Mouse (Mus musculus) neural tube, embryonic 15.5 days (tissue): Measurements from ENCODE around the gene Pdgfa. TPM values are rescaled to one million over a fixed set of nuclear protein-coding genes. Genes with fewer than 3 reads are reported as not detected.

Source experiments
- ATAC-seq: fragments of 200-750 bp; cut with Nextera tagmentation; 2 replicates; pipeline ENCODE4 v1.8.0; 2017; ENCODE audit warnings: mild to moderate bottlenecking, moderate TSS enrichment, moderate library complexity; ENCODE audit not compliant: low FRiP score
- H3K27ac ChIP-seq: fragments of 300-500 bp; sonication (generic); replicated peaks from 2 replicates; pipeline ENCODE4 v1.5.1; 2015; ENCODE audit warnings: mild to moderate bottlenecking, inconsistent platforms
- H3K27me3 ChIP-seq: fragments of 300-500 bp; sonication (generic); replicated peaks from 2 replicates; pipeline ENCODE4 v1.6.1; 2015; ENCODE audit warnings: inconsistent platforms
- H3K36me3 ChIP-seq: fragments of 300-500 bp; sonication (generic); 2 replicates; pipeline ENCODE4 v1.6.1; 2015; ENCODE audit warnings: inconsistent platforms
- H3K4me1 ChIP-seq: fragments of 300-500 bp; sonication (generic); 2 replicates; pipeline ENCODE4 v1.6.1; 2015; ENCODE audit warnings: inconsistent platforms
- H3K4me2 ChIP-seq: fragments of 300-500 bp; sonication (generic); 2 replicates; pipeline ENCODE4 v1.6.1; 2015; ENCODE audit warnings: inconsistent platforms, mild to moderate bottlenecking, moderate library complexity
- H3K4me3 ChIP-seq: fragments of 300-500 bp; sonication (generic); replicated peaks from 2 replicates; pipeline ENCODE4 v1.5.1; 2015; ENCODE audit warnings: mild to moderate bottlenecking, inconsistent platforms
- H3K9ac ChIP-seq: fragments of 300-500 bp; sonication (generic); replicated peaks from 2 replicates; pipeline ENCODE4 v1.6.1; 2015; ENCODE audit warnings: mild to moderate bottlenecking, inconsistent platforms
- H3K9me3 ChIP-seq: fragments of 300-500 bp; sonication (generic); replicated peaks from 2 replicates; pipeline ENCODE4 v1.6.1; 2016; ENCODE audit warnings: inconsistent platforms
- WGBS: fragments of 180-500 bp; shearing (Covaris S2); methylation state at CpG from one replicate; pipeline ENCODE4 v1.1.7; 2015; ENCODE audit warnings: mixed read lengths; 5-methylcytosine and 5-hydroxymethylcytosine counted together
- polyA plus RNA-seq: library from polyadenylated mRNA; unstranded; fragments of >200 nt; fragmentation: Nextera tagmentation; extraction: Ambion mirVana; gene quantifications from 2 replicates; pipeline ENCODE4 v1.2.1, GENCODE M21; 2015

The Pdgfa gene
- polyA plus RNA-seq: 28.2 and 35.1 TPM in 2 replicates

- peak within 1 kb of the TSS; percentile 80 for H3K4me3 ChIP-seq
- peaks cover 42% of the 10 kb centered on the region for H3K27me3 ChIP-seq
- no peaks in the 10 kb centered on the region for H3K9me3 ChIP-seq
- H3K27ac ChIP-seq: peak within 1 kb of the TSS; percentile 94
- H3K4me1 ChIP-seq: peaks cover 62% of the 10 kb centered on the region
- peak within 1 kb of the TSS; percentile 98 for H3K4me2 ChIP-seq
- WGBS: 1% methylated on average over 48 of the region's 48 CpGs
- no peak for ATAC-seq
- no peaks in the 10 kb centered on the region for H3K36me3 ChIP-seq
- peak within 1 kb of the TSS; percentile 83 for H3K9ac ChIP-seq
These were observed at the start of gene Pdgfa for GRCm38 (mm10) chr5:138997171-138997788. Gene Pdgfa (minus strand): TSS chr5:138997370.

- Histone ChIP-seq H3K9ac (no peak overlapping the region), H3K4me3 (no peak overlapping the region), H3K27ac (no peak overlapping the region), H3K4me1 (peaks cover 7% of the 10 kb centered on the region; the same call in 1 of the 2 replicates), H3K36me3 (peaks cover 28% of the 10 kb centered on the region), H3K4me2 (no peak overlapping the region), H3K9me3 (no peaks in the 10 kb centered on the region), H3K27me3 (no peaks in the 10 kb centered on the region)
- ATAC-seq: no peak
- 76% methylated on average over 5 of the region's 5 CpGs for WGBS
These were observed 49.5 kb upstream of the Pdgfa start for GRCm38 (mm10) chr5:139046636-139047035.

- Histone ChIP-seq H3K9ac (no peak overlapping the region), H3K9me3 (no peaks in the 10 kb centered on the region), H3K4me3 (no peak overlapping the region), H3K27me3 (no peaks in the 10 kb centered on the region), H3K36me3 (peaks cover 10% of the 10 kb centered on the region), H3K27ac (no peak overlapping the region), H3K4me1 (peaks cover 7% of the 10 kb centered on the region; the same call in 1 of the 2 replicates), H3K4me2 (no peak overlapping the region)
- WGBS: 85% methylated on average over 4 of the region's 4 CpGs
- ATAC-seq: no peak
These were observed 46.4 kb upstream of the Pdgfa start for GRCm38 (mm10) chr5:139043546-139043945.

- WGBS: 83% methylated on average over 12 of the region's 12 CpGs
These were observed 45.1 kb upstream of the Pdgfa start for GRCm38 (mm10) chr5:139042299-139042698.

GRCm38 (mm10) chr5:139035171-139035570 lies 38.0 kb upstream of the Pdgfa start:
- WGBS: 62% methylated on average over 2 of the region's 2 CpGs
- H3K27me3 ChIP-seq: no peaks in the 10 kb centered on the region
- ATAC-seq: no peak
- H3K4me2 ChIP-seq: no peak overlapping the region
- H3K36me3 ChIP-seq: peaks cover 16% of the 10 kb centered on the region
- no peak overlapping the region for H3K4me3 ChIP-seq
- H3K9me3 ChIP-seq: no peaks in the 10 kb centered on the region
- H3K9ac ChIP-seq: no peak overlapping the region
- peaks cover 26% of the 10 kb centered on the region for H3K4me1 ChIP-seq
- no peak overlapping the region for H3K27ac ChIP-seq

More at GRCm38 (mm10) chr5:139042299-139042698, 45.1 kb upstream of the Pdgfa start:
- no peak for ATAC-seq
- no peak overlapping the region for H3K4me2 ChIP-seq
- no peak overlapping the region for H3K4me3 ChIP-seq
- H3K27ac ChIP-seq: no peak overlapping the region
- H3K27me3 ChIP-seq: no peaks in the 10 kb centered on the region
- H3K4me1 ChIP-seq: peaks cover 5% of the 10 kb centered on the region; the same call in 1 of the 2 replicates
- H3K9me3 ChIP-seq: no peaks in the 10 kb centered on the region
- no peak overlapping the region for H3K9ac ChIP-seq
- H3K36me3 ChIP-seq: peaks cover 10% of the 10 kb centered on the region

- H3K27ac ChIP-seq: peak overlapping the region; percentile 77; the same call in 1 of the 2 replicates
- H3K4me3 ChIP-seq: no peak overlapping the region
- no peak for ATAC-seq
- H3K9me3 ChIP-seq: no peaks in the 10 kb centered on the region
- 51% methylated on average over 6 of the region's 6 CpGs for WGBS
- H3K9ac ChIP-seq: no peak overlapping the region
- H3K4me1 ChIP-seq: peaks cover 26% of the 10 kb centered on the region
- H3K4me2 ChIP-seq: no peak overlapping the region
- peaks cover 16% of the 10 kb centered on the region for H3K36me3 ChIP-seq
- no peaks in the 10 kb centered on the region for H3K27me3 ChIP-seq
These were observed 37.6 kb upstream of the Pdgfa start for GRCm38 (mm10) chr5:139034746-139035145.

- peaks cover 16% of the 10 kb centered on the region for H3K36me3 ChIP-seq
- ATAC-seq: peak; percentile 56
- no peaks in the 10 kb centered on the region for H3K27me3 ChIP-seq
- H3K9me3 ChIP-seq: no peaks in the 10 kb centered on the region
- 43% methylated on average over 14 of the region's 14 CpGs for WGBS
- no peak overlapping the region for H3K4me2 ChIP-seq
- peaks cover 26% of the 10 kb centered on the region for H3K4me1 ChIP-seq
- no peak overlapping the region for H3K9ac ChIP-seq
- peak overlapping the region; percentile 77 for H3K27ac ChIP-seq
- H3K4me3 ChIP-seq: no peak overlapping the region
These were observed 36.5 kb upstream of the Pdgfa start for GRCm38 (mm10) chr5:139033406-139034317.

- WGBS: 11% methylated on average over 15 of the region's 15 CpGs
These were observed 30.4 kb upstream of the Pdgfa start for GRCm38 (mm10) chr5:139027603-139028002.

GRCm38 (mm10) chr5:139024351-139025105 lies 27.4 kb upstream of the Pdgfa start:
- Histone ChIP-seq H3K27ac (no peak overlapping the region), H3K9ac (no peak overlapping the region), H3K36me3 (peaks cover 6% of the 10 kb centered on the region), H3K4me2 (no peak overlapping the region), H3K4me1 (peaks cover 9% of the 10 kb centered on the region), H3K4me3 (no peak overlapping the region), H3K9me3 (no peaks in the 10 kb centered on the region), H3K27me3 (no peaks in the 10 kb centered on the region)
- 79% methylated on average over 12 of the region's 12 CpGs for WGBS
- ATAC-seq: no peak

More at GRCm38 (mm10) chr5:139027603-139028002, 30.4 kb upstream of the Pdgfa start:
- no peaks in the 10 kb centered on the region for H3K9me3 ChIP-seq
- H3K4me1 ChIP-seq: peaks cover 11% of the 10 kb centered on the region
- peak; percentile 50; the same call in 1 of the 2 replicates for ATAC-seq
- H3K4me3 ChIP-seq: no peak overlapping the region
- H3K4me2 ChIP-seq: no peak overlapping the region
- no peak overlapping the region for H3K9ac ChIP-seq
- H3K27me3 ChIP-seq: no peaks in the 10 kb centered on the region
- 0 out of 2 replicates have a peak overlapping the region, but pooled peaks have one; percentile 0 for H3K27ac ChIP-seq
- no peaks in the 10 kb centered on the region; the same call in 1 of the 2 replicates for H3K36me3 ChIP-seq

- Histone ChIP-seq H3K4me3 (no peak overlapping the region), H3K27me3 (no peaks in the 10 kb centered on the region), H3K4me1 (no peaks in the 10 kb centered on the region), H3K4me2 (no peak overlapping the region), H3K36me3 (peaks cover 31% of the 10 kb centered on the region), H3K27ac (no peak overlapping the region), H3K9me3 (no peaks in the 10 kb centered on the region), H3K9ac (no peak overlapping the region)
- no peak for ATAC-seq
- 67% methylated on average over 6 of the region's 6 CpGs for WGBS
These were observed 23.4 kb upstream of the Pdgfa start for GRCm38 (mm10) chr5:139020595-139020994.
